Mouse (Mus musculus) midbrain, embryonic 11.5 days (tissue): Measurements from ENCODE around the gene Akap13. TPM values are rescaled to one million over a fixed set of nuclear protein-coding genes. Genes with fewer than 3 reads are reported as not detected.
"Not testable (repeated sequence)": the region's sequence is repeated elsewhere in the genome, so short reads cannot be mapped to it uniquely, and the experiment has no call there.

Experiments used
- ATAC-seq: fragments of 200-750 bp; cut with Nextera tagmentation; 2 replicates; pipeline ENCODE4 v1.8.0; 2017; ENCODE audit warnings: moderate TSS enrichment, moderate library complexity; ENCODE audit not compliant: low FRiP score
- DNase-seq: peaks from one replicate; pipeline ENCODE4 v3.0.0; 2015; ENCODE audit warnings: low spot score; ENCODE audit errors: missing footprints
- H3K27ac ChIP-seq: fragments of 300-500 bp; sonication (generic); 2 replicates; pipeline ENCODE4 v1.5.1; 2014; ENCODE audit warnings: low read depth, low read length
- H3K27me3 ChIP-seq: fragments of 300-500 bp; sonication (generic); 2 replicates; pipeline ENCODE4 v1.6.1; 2014; ENCODE audit warnings: mild to moderate bottlenecking, low read length, moderate library complexity, mixed read lengths; ENCODE audit not compliant: control insufficient read depth, insufficient read depth
- H3K36me3 ChIP-seq: fragments of 300-500 bp; sonication (generic); 2 replicates; pipeline ENCODE4 v1.6.1; 2014; ENCODE audit warnings: mild to moderate bottlenecking, low read length, moderate library complexity, mixed read lengths; ENCODE audit not compliant: control insufficient read depth, insufficient read depth
- H3K4me1 ChIP-seq: fragments of 300-500 bp; sonication (generic); 2 replicates; pipeline ENCODE4 v1.6.1; 2014; ENCODE audit warnings: low read length; ENCODE audit not compliant: control insufficient read depth, insufficient read depth
- H3K4me2 ChIP-seq: fragments of 300-500 bp; sonication (generic); 2 replicates; pipeline ENCODE4 v1.6.1; 2014; ENCODE audit warnings: mild to moderate bottlenecking, moderate library complexity
- H3K4me3 ChIP-seq: fragments of 300-500 bp; sonication (generic); 2 replicates; pipeline ENCODE4 v1.5.1; 2014; ENCODE audit warnings: low read depth, low read length
- H3K9ac ChIP-seq: fragments of 300-500 bp; sonication (generic); 2 replicates; pipeline ENCODE4 v1.6.1; 2014; ENCODE audit warnings: low read length
- H3K9me3 ChIP-seq: fragments of 300-500 bp; sonication (generic); 2 replicates; pipeline ENCODE4 v1.6.1; 2016; ENCODE audit warnings: low read length; ENCODE audit not compliant: control insufficient read depth
- WGBS: fragments of 180-500 bp; shearing (Covaris S2); extraction: QIAGEN DNeasy Blood & Tissue Kit; methylation state at CpG from one replicate; pipeline ENCODE4 v1.1.7; 2014; 5-methylcytosine and 5-hydroxymethylcytosine counted together
- polyA plus RNA-seq: library from polyadenylated mRNA; unstranded; fragments of >200 nt; fragmentation: Nextera tagmentation; extraction: Ambion mirVana; gene quantifications from 2 replicates; pipeline ENCODE4 v1.2.1, GENCODE M21; 2014

Gene Akap13
- polyA plus RNA-seq, 1 experiment from 2014 or later = 24.3 TPM

DNA sequence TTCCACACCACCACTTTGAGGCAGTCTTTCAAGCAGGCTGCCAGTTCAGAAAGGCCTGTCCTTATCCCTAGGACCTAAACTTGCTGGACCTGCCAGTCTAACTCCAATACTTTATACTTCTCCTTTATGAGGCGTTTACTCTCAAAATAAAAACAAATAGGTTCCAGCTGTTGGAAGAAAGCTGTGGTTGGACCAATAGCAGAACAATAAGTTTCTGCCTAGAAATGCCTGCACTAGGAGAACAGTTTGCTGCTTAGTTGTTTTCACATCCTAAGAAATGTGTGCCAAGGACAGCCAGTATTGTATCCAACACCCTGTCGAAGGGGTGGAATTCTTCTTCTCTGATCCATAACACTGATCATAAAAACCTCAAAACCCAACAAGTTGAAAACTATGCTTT, 276.6 kb downstream of the Akap13 start:
- H3K4me2 ChIP-seq = no peak overlapping the region
- DNase-seq = no peak
- 0 out of 2 replicates have a peak, but pooled peaks cover 8% of the 10 kb centered on the region for H3K36me3 ChIP-seq
- no peaks in the 10 kb centered on the region for H3K9me3 ChIP-seq
- H3K27ac ChIP-seq = no peak overlapping the region
- H3K4me3 ChIP-seq = no peak overlapping the region
- WGBS = 89% methylated on average over 2 of the region's 2 CpGs
- H3K9ac ChIP-seq = no peak overlapping the region
- ATAC-seq = no peak
- no peaks in the 10 kb centered on the region for H3K4me1 ChIP-seq
- H3K27me3 ChIP-seq = no peaks in the 10 kb centered on the region

DNA sequence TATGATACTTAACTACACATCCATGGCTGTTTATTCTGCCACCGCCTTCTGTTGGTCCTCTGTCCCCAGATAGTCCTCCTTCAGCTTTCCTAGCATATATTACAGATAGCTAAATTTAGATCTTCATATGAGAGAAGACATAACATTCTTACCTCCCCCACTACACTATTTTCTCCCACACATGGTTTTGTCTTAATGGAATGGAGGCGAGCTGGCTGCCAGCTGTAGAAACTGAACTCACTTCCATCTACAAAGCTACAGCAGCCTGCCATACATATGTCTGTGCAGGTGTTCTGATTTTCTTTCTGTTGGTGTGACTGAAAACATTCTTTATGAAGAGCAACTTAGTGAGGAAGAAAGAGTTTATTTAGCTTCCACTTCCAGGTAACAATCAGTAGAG, 277.8 kb downstream of the Akap13 start:
- no peak for ATAC-seq
- Histone ChIP-seq H3K4me1 (no peaks in the 10 kb centered on the region), H3K4me2 (no peak overlapping the region), H3K9me3 (no peaks in the 10 kb centered on the region), H3K9ac (no peak overlapping the region), H3K27ac (no peak overlapping the region), H3K4me3 (no peak overlapping the region), H3K36me3 (0 out of 2 replicates have a peak, but pooled peaks cover 9% of the 10 kb centered on the region), H3K27me3 (no peaks in the 10 kb centered on the region)
- DNase-seq = no peak
- 91% methylated on average over 2 of the region's 2 CpGs for WGBS

DNA sequence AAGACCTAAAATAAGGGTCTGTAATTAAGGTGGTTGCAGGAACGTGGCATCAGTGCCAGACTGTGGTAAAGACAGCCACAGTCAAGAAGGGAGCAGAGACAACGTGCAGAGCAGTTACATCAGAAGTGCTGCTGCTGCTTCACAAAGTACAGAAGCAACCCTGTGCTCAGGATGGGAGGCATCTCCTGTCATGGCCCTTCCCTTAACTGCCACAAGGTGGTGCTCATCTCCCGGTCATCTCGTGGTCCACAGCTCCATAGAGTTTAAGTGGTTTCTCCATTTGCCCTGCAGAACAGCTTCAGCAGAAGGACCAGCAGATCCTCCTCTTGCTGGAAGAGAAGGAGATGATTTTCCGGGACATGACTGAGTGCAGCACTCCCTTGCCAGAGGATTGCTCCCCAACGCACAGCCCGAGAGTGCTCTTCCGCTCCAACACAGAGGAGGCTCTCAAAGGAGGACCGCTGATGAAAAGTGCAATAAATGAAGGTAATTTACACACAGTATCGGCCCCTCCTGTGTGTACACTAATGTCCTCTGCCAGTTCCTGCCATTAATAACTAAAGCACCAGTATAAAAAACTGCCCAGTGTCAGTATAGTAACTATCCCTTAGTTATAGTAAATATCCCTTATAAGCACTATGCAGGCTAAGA, 283.9 kb downstream of the Akap13 start:
- H3K4me1 ChIP-seq = no peaks in the 10 kb centered on the region
- no peak overlapping the region for H3K4me2 ChIP-seq
- H3K27ac ChIP-seq = no peak overlapping the region
- peak; percentile 92 for DNase-seq
- H3K27me3 ChIP-seq = no peaks in the 10 kb centered on the region
- peaks cover 2% of the 10 kb centered on the region; the same call in 1 of the 2 replicates for H3K36me3 ChIP-seq
- no peak overlapping the region for H3K4me3 ChIP-seq
- 59% methylated on average over 10 of the region's 10 CpGs for WGBS
- peak; percentile 83 for ATAC-seq
- no peak overlapping the region for H3K9ac ChIP-seq
- H3K9me3 ChIP-seq = no peaks in the 10 kb centered on the region

DNA sequence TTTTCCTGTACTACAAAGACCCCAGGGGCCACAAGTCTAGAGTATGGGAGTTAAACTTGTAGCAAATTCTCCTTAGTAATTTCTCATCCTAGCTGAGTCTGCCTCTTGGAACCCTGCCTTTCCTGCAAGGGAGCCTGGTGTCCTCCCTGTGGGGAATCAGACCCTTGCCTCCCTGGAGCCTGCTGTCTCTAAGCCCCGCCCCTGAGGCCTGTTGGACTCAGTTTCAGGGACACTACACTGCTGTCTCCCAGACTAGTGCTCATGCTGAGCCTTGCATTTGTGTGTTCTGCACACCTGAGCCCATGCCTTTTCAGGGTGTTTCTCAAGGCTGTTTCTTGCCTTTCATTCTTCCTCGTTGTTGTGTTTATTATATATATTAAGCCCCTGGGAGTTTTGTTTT, 289.2 kb downstream of the Akap13 start:
- Histone ChIP-seq H3K4me1 (no peaks in the 10 kb centered on the region), H3K4me3 (no peak overlapping the region), H3K4me2 (no peak overlapping the region), H3K9me3 (no peaks in the 10 kb centered on the region), H3K27ac (no peak overlapping the region), H3K27me3 (no peaks in the 10 kb centered on the region), H3K9ac (no peak overlapping the region), H3K36me3 (peaks cover 3% of the 10 kb centered on the region; the same call in 1 of the 2 replicates)
- DNase-seq (peak; percentile 74), ATAC-seq (no peak)
- WGBS = 75% methylated on average over 2 of the region's 2 CpGs

DNA sequence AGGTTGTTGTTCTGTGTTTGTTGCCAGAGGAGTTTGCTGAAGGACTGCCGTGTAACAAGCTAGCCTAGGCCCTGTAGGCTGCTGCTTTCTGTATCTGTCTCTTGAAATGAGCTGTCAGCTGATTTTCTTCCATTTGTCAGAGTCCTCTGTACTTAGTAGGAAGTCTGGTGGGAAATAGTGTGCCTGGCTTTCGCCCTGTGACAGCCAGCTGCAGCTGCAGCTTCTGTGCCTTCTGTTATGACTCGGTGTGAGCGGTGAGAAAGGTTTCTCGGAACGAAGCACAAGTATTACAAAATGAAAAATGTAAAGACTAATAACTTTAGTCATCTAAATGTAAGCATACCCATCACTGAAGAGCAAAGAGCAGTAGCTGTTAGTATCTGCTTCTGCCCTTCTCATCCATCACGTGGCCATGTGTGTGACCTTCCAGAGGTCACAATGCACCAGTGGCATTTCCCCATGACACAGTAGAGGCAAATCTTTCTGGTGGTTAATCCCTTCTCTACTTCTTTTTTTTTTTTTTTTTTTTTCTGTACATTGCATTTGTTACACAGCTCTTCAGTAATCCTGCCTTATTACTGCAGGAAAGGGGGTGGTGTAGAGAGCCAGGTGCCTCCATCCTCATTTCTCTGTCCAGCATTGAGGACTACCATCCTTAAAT, 289.8 kb downstream of the Akap13 start:
- Histone ChIP-seq H3K4me1 (no peaks in the 10 kb centered on the region), H3K27me3 (no peaks in the 10 kb centered on the region), H3K27ac (no peak overlapping the region), H3K36me3 (peaks cover 4% of the 10 kb centered on the region), H3K9ac (no peak overlapping the region), H3K4me2 (no peak overlapping the region), H3K4me3 (no peak overlapping the region), H3K9me3 (no peaks in the 10 kb centered on the region)
- DNase-seq (peak; percentile 72), ATAC-seq (no peak)
- 91% methylated on average over 7 of the region's 7 CpGs for WGBS

DNA sequence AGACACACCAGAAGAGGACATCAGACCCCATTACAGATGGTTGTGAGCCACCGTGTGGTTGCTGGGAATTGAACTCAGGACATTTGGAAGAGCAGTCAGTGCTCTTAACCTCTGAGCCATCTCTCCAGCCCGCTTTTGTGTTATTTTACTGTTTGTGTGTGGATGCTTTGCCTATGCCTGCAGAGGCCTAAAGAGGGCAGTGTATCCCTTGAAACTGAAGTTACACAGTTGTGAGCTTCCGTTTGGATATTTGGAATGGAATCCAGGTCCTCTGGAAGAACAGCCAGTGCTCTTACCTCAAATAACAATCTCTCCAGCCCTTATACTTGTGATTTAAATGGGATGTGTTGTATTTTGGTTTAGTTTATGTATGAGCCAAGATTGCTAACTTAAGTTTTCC, 290.6 kb downstream of the Akap13 start:
- H3K9ac ChIP-seq, ATAC-seq, H3K36me3 ChIP-seq, H3K4me2 ChIP-seq, H3K9me3 ChIP-seq, H3K4me1 ChIP-seq, H3K27ac ChIP-seq, H3K27me3 ChIP-seq, H3K4me3 ChIP-seq: not testable (repeated sequence)
- 73% methylated on average over 3 of the region's 3 CpGs for WGBS
- DNase-seq = peak; percentile 84

DNA sequence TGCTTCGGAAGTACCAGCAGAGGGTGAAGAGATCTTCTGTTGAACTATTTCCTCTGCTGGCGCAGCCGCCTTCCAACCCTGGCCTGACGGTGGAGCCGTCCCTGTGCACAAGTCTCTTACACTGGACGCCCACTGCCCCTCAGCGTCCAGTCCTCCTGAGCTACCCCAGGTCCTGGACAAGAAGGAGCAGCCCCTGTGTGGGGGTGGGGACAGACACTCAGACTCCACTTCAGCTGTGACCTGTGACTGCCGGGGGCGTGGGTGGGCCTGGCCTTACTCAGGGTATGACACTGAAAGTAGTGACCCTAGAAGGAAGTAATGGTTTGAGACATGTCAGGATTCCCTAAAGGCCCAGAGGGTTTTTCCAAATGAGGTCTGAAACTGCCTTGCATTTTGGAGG, 295.2 kb downstream of the Akap13 start:
- peaks cover 5% of the 10 kb centered on the region for H3K36me3 ChIP-seq

DNA sequence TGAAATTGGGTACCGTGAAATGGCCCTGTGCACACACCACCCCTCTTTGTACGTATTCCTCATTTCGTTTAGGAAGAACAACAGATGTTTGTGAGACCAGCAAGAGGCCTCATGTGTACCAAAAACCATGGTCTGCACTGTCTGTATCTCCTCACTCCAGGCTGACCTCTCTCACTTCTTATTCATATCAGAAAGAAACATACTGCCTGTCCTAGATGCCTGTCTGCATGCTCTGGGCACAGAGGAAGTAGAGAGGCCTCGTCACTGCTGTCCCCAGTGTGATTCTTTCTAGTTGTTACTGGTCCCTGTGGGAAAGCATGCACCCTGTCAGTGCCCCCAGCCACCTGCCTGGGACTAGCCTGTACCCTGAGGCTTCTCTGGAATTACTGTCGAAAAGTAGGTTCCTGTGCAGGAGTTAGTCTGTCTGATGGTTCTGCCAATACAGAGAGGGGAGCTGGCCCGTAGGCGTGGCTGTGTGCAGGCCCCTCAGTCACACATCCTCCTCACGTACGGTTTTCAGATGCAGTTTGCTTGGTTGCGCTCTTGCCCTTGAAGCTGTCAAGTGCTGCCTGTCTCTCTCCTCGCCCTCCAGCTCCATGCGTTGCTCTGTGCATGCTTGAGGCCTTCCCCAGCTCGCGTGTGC, 295.9 kb downstream of the Akap13 start:
- peaks cover 15% of the 10 kb centered on the region for H3K4me1 ChIP-seq
- H3K9ac ChIP-seq = no peak overlapping the region
- no peak overlapping the region for H3K27ac ChIP-seq
- H3K27me3 ChIP-seq = no peaks in the 10 kb centered on the region
- no peaks in the 10 kb centered on the region for H3K9me3 ChIP-seq
- peaks cover 5% of the 10 kb centered on the region for H3K36me3 ChIP-seq
- 87% methylated on average over 14 of the region's 14 CpGs for WGBS
- H3K4me3 ChIP-seq = no peak overlapping the region
- no peak for DNase-seq
- no peak for ATAC-seq
- H3K4me2 ChIP-seq = no peak overlapping the region

More for the DNA sequence above, 295.2 kb downstream of the Akap13 start:
- Histone ChIP-seq H3K27me3 (no peaks in the 10 kb centered on the region), H3K4me1 (peaks cover 10% of the 10 kb centered on the region), H3K9ac (no peak overlapping the region), H3K9me3 (no peaks in the 10 kb centered on the region), H3K27ac (no peak overlapping the region), H3K4me2 (no peak overlapping the region), H3K4me3 (no peak overlapping the region)
- ATAC-seq = no peak
- DNase-seq = no peak
- WGBS = 91% methylated on average over 9 of the region's 9 CpGs
